Mouse (Mus musculus): ENCODE results near the gene Stk11ip.

Gene Stk11ip

GRCm38 (mm10) chr1:75504256-75505045, 16.9 kb upstream of the Stk11ip start:
- no peak for DNase-seq (ENCODE audit: extremely low spot score)

DNA sequence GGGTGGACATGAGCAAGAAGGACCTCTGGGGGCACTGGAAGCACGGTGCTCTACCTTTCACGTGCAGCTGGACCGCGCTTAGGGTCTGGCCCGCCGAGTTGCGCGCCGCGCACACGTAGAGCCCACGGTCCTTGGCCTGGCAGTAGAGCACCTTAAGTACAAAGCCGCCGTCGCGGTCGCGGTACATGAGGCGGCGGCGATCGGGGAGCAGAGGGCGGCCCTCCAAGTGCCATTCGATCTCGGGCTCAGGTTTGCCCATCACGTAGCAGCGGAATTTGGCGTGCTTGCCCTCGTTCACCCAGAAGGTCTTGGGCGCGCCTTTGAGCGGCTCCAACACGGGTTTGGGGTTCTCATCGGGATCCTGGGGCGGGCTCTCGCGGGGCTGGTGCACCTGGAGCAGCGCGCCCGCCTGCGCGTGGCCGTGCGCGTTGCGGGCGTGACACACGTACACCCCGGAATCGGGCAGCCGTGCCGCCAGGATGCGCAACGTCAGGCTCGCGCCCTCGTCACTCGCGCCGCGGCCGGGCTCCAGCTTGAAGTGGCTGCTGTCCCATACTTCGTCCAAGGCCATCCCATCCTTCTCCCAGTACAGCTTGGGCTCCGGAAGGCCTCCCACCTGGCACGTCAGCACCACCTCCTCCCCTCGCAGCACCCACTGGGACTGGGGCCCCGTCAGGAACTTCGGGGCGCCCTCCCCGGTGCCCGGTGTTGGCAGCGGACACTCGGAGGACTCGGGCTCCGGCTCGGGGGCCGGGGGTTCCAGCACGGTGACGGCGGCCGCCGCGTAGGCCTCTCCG, 16.0 kb upstream of the Stk11ip start:
- peak; percentile 71 for DNase-seq (ENCODE audit: extremely low spot score)

DNA sequence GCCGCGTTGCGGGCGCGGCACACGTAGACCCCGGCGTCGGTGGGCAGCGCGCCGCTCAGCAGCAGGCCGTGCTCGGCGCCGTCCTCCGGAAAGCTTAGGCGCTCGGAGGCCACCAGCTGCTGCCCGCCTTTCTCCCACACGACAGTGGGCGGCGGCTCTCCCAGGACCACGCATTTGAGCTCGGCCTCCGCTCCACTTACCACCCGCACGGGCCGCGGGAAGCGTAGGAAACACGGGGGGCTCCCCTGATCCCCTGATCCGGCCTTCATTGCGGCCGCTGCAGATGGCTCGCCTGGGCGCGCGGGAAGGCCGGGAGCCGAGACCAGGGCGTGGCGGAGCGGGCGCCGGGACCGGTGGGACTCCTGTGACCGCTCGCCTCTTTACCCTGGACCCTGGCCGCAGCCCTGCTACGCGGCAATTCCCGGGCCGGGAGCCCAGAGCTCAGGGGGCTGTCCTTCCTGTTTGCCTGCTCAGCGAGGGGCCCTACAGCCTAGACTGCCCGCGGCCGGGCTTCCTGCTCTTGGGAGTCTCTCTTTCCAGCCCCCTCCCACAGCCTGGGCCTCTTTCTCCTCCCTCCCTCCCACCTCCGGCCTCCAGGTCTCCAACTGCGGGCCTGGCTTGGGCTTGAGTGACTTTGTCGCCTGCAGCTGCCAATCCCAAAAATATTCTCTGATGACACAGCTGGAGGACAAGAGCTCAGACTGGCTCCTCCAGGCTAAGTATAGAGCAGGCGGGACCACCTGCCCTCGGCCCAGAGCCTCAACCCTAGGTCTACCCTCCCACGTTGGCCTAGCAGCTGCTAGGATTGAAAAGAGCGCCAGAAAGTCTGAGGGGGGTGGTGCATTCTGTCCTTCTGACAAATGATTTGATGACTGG, 15.1 kb upstream of the Stk11ip start, which contains the start of gene Obsl1:
Gene Obsl1 (minus strand): TSS at position 497 of the 876 bp plus-strand sequence.
- DNase-seq (ENCODE audit: extremely low spot score), result peak; percentile 85

DNA sequence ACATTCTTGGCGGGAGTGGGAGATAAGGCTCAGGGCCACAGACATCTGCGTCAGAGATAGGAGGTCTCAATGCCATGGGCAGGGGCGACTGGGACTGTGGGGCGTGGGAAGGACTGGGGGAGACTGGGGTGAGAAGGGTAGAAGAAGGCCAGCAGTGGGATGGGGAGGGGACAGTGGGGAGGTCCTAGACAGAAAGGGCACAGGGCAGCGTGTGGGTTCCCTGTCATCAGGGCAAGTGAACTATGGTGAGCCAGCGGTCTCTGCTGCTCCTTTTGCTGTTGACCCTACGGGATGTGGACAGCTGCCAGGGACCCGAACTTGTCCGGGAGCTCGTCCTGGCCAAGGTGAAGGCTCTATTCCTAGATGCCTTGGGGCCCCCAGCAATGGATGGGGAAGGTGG, 14.3 kb upstream of the Stk11ip start, which contains the start of gene Inha:
Gene Inha (plus strand): TSS at position 72 of the 400 bp plus-strand sequence.
- DNase-seq (ENCODE audit: extremely low spot score), result no peak

DNA sequence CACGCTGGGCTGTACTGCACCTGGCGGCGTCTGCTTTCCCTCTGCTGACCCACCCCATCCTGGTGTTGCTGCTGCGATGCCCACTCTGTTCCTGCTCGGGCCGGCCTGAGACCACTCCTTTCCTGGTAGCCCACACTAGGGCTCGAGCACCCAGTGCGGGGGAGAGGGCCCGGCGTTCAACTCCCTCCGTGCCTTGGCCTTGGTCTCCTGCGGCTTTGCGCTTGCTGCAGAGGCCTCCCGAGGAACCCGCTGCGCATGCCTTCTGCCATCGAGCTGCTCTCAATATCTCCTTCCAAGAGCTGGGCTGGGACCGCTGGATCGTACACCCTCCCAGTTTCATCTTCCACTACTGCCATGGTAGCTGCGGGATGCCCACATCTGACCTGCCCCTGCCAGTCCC, 11.7 kb upstream of the Stk11ip start:
- DNase-seq (ENCODE audit: extremely low spot score), result no peak

DNA sequence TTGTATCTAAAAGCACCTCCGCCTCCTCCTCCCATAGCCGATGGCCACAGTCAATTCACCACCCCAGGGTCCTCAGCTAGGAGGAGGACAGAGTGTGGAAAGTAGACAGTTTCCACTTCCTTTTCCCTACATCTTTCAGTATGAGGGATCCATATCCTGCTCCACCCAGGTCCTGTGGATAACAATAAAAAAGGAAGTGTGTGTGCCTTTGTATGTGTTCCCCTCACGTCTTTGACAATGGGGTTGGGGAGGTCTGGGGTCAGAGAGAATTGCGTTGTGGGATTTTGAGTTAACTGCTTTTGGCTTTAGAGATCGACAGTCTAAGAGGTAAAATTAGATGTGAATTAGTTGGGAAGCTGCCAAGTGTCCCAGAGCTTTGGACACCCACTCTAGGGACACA, 11.2 kb upstream of the Stk11ip start:
- DNase-seq (ENCODE audit: extremely low spot score), result no peak

GRCm38 (mm10) chr1:75511437-75512210, 9.7 kb upstream of the Stk11ip start:
- peak; percentile 43 for DNase-seq (ENCODE audit: extremely low spot score)

- DNase-seq (ENCODE audit: extremely low spot score), result no peak
Measured at GRCm38 (mm10) chr1:75512550-75512949, 8.8 kb upstream of the Stk11ip start.

- no peak for DNase-seq (ENCODE audit: extremely low spot score)
Measured at GRCm38 (mm10) chr1:75516703-75517380, 4.5 kb upstream of the Stk11ip start.

DNA sequence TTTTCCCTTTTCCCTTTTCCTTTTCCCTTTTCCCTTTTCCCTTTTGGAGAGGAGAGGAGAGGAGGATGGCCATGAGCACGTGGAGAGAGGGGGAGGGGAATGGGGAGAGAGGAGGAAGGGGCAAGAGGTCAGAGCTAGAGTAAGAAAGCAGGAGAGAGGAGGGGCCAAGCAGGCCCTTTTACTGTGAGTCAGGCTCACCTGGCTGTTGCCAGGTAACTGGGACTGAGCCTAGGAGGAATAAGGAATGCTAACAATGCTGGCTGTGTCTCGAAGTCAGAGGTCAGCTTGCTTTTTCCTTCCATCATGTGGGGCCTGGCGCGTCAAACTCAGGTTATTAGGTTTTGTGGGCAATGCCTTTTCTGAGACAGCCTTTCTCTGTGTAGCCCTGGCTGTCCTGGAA, 3.3 kb upstream of the Stk11ip start:
- DNase-seq (ENCODE audit: extremely low spot score), result no peak

GRCm38 (mm10) chr1:75518427-75518826, 2.9 kb upstream of the Stk11ip start:
- no peak for DNase-seq (ENCODE audit: extremely low spot score)

DNA sequence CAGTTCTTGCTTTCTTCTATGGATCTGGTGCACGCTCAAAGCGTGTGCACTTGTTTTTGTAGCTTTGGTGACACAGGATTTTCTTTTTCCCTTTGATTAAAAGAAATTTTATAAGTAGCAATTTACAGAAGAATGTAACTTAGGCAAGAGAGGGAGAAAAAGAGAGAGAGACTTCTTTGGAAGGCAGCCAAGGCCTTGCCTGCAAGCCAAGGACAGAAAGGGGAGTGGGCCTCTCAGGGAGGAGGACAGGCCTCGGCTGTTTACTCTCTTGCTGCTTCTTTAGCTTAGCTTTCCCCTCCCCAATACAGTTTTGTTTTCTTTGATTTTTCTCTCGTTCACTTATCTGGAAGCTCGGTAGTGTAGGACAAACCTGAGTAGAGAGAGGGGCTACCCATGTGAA, 1.8 kb upstream of the Stk11ip start:
- DNase-seq (ENCODE audit: extremely low spot score), result no peak

- DNase-seq (ENCODE audit: extremely low spot score), result no peak
Measured at GRCm38 (mm10) chr1:75524679-75525078, 3.4 kb downstream of the Stk11ip start.

DNA sequence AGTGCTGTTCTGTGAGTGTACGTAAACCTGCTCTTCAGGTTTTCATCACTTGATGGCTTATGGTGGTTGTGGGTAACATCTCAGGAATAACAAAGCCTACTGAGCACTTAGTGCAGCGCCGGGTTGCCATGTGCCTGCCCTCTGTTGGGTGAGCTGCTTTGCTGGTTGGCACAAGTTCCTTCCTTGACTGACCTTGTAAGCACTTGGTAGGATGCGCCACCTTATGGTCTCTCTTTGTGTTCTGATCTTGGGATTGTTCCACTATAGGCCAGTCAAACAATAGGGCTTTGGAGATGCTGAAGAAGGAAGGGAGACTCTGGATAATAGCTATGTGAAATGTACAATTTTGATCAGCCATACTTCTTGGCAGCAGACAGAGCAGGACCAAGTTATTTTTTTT, 9.2 kb downstream of the Stk11ip start:
- DNase-seq (ENCODE audit: extremely low spot score), result no peak

DNA sequence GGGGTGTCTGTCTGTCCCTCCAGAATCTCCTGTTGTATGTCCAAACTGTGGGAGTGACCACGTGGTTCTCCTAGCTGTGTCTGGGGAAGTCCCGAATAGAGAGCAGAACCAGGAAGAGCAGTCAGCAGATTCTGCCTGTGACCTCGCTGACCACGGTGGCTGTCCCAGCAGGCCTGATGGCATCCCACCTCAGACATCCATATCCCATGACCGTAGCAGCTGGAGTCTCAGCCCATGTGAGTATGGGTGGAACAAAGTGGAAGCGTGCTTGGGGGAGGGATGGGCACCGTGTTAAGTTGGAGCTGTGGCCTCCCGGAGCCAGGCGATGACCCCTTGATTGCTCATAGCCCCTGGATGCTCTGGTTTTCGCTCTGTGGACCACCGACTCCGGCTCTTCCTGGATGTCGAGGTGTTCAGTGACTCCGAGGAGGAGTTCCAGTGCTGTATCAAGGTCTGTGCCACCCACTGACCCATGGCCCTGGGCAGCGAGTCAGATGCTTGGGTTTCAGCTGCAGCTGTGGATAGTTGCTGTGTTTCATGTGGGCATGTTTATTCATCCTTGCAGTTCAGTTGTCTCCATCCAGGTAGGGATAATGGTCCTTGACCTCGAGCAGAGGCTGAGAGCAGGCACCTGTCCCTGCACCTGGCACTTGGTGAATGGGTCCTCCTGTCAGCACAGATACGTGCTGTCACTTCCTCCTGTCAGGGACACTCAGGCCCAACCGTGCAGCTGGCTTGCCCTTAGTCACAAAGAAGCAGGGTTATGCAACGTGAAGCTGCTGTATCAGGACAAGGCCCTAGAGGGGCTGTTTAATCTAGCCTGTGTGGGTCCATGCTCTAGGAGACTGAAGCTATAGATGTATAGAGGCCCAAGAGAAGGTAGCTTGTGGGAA, 11.2 kb downstream of the Stk11ip start:
- DNase-seq (ENCODE audit: extremely low spot score), result no peak

GRCm38 (mm10) chr1:75533325-75534252, 12.3 kb downstream of the Stk11ip start:
- DNase-seq (ENCODE audit: extremely low spot score), result no peak

- DNase-seq (ENCODE audit: extremely low spot score), result no peak
Measured at GRCm38 (mm10) chr1:75537587-75537986, 16.3 kb downstream of the Stk11ip start.

DNA sequence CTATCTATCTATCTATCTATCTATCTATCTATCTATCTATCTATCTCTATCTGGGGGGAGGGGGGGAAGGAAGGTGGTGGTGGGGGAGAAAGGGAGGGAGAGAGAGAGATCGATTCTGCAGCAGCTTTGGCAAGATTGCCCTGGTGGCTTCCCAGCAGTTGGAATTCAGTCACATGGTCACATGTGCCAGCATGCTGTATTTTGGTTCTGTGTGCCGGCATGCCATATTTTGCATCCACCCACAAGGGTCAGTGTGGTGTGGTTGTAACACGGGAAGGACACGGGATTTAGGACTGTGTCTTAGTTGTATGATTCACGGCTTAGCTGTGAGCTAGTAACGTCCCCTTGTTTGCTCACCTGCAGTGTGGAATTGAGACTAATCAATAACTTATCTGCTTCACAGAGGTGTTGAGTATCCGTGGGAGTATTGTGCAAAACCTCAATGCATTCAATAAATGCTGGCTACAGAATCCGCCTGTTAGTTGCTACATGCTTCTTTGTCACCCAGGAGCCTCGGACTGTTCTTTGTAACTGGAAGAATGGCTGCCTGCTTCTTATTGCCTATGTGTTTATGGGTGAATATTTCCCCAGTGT, 17.4 kb downstream of the Stk11ip start:
- DNase-seq (ENCODE audit: extremely low spot score), result no peak

Measured in embryo, embryonic 9.5 days (tissue).